Mouse (Mus musculus): Measurements from ENCODE around the gene Hist1h2ao. TPM values are rescaled to one million over a fixed set of nuclear protein-coding genes. Genes with fewer than 3 reads are reported as not detected.
"Not testable (repeated sequence)": the region's sequence is repeated elsewhere in the genome, so short reads cannot be mapped to it uniquely, and the experiment has no call there.

The Hist1h2ao gene
- polyA plus RNA-seq, 1 experiment from 2014 or later: not detected

DNA sequence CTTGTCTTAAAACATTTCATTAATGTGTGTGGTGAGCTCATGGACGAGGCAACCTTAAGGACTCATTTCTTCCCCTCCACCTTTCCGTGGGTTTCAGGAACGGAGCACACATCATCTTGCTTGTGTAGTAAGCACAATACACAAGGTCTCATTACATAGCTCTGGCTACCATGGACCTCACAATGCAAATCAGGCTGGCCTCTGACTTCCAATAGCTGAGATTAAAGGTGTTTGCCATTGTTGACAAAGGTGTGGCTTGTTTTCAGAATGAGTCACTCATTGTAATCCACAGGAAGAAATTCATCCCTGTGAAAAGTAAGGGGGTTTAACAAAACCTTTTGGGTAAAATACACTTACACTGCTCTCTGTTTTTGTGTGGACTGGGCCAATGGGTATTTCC, 18.2 kb downstream of the Hist1h2ao start:
- Histone ChIP-seq H3K4me3 (no peak overlapping the region), H3K27ac (replicated peaks) (no peak overlapping the region), H3K9me3 (no peaks in the 10 kb centered on the region), H3K4me2 (no peak overlapping the region), H3K9ac (no peak overlapping the region), H3K4me1 (replicated peaks) (no peaks in the 10 kb centered on the region), H3K36me3 (no peaks in the 10 kb centered on the region), H3K27me3 (no peaks in the 10 kb centered on the region)
- ATAC-seq (ENCODE audit: low read depth): no peak
- WGBS: 81% methylated on average over 3 of the region's 3 CpGs

DNA sequence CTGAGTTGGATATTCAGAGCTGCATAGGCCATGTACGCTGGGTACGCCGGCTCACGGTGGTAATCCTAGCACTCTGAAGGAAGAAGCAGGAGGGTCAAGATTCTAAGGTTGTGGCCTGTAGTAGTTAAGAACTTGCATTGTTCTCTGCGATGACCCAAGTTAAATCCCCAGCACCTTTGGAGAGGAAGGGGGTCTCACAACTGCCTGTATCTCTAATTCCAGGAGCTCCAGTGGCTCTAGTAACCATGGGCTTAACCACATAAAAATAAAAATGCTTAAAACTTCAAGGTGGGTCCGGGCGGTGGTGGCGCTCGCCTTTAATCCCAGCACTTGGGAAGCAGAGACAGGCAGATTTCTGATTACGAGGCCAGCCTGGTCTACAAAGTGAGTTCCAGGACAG, 20.1 kb downstream of the Hist1h2ao start:
- 90% methylated on average over 10 of the region's 10 CpGs for WGBS
- Histone ChIP-seq H3K9ac (no peak overlapping the region), H3K4me2 (no peak overlapping the region), H3K4me1 (replicated peaks) (no peaks in the 10 kb centered on the region), H3K27me3 (no peaks in the 10 kb centered on the region), H3K4me3 (no peak overlapping the region), H3K36me3 (no peaks in the 10 kb centered on the region), H3K27ac (replicated peaks) (no peak overlapping the region), H3K9me3 (no peaks in the 10 kb centered on the region)
- no peak for ATAC-seq (ENCODE audit: low read depth)

GRCm38 (mm10) chr13:21831418-21832394, 21.4 kb downstream of the Hist1h2ao start, which contains the start of gene Hist1h4n:
TSS of gene Hist1h4n (minus strand) at chr13:21832196.
- under 1% methylated on average over 27 of the region's 58 CpGs for WGBS
- Histone ChIP-seq H3K4me2 (peak within 1 kb of the TSS; percentile 48), H3K4me3 (peak within 1 kb of the TSS; percentile 23), H3K27ac (replicated peaks) (0 out of 2 replicates have a peak within 1 kb of the TSS, but pooled peaks have one; percentile 62)
- not testable (repeated sequence) for H3K9me3 ChIP-seq; H3K4me1 ChIP-seq (replicated peaks); H3K36me3 ChIP-seq; H3K27me3 ChIP-seq; H3K9ac ChIP-seq
- ATAC-seq (ENCODE audit: low read depth): peak; percentile 80

- H3K9ac ChIP-seq; H3K9me3 ChIP-seq; H3K4me3 ChIP-seq; H3K36me3 ChIP-seq; H3K4me2 ChIP-seq; H3K4me1 ChIP-seq (replicated peaks); H3K27ac ChIP-seq (replicated peaks); H3K27me3 ChIP-seq: not testable (repeated sequence)
- peak; percentile 97 for ATAC-seq (ENCODE audit: low read depth)
- WGBS: no CpG with 5 or more reads among the region's 24 CpGs
Measured at GRCm38 (mm10) chr13:21833461-21833860, 23.2 kb downstream of the Hist1h2ao start, which contains the start of the genes Hist1h2ap and Hist1h2br. TSS of gene Hist1h2ap (minus strand) at chr13:21833507. TSS of gene Hist1h2br (plus strand) at chr13:21833743.

- peak; percentile 66; the same call in 1 of the 2 replicates for ATAC-seq (ENCODE audit: low read depth)
- H3K36me3 ChIP-seq; H3K9me3 ChIP-seq; H3K9ac ChIP-seq; H3K27ac ChIP-seq (replicated peaks); H3K4me1 ChIP-seq (replicated peaks); H3K27me3 ChIP-seq; H3K4me2 ChIP-seq; H3K4me3 ChIP-seq: not testable (repeated sequence)
- WGBS: no CpG with 5 or more reads among the region's 4 CpGs
Measured at GRCm38 (mm10) chr13:21840508-21840907, 30.2 kb downstream of the Hist1h2ao start.

DNA sequence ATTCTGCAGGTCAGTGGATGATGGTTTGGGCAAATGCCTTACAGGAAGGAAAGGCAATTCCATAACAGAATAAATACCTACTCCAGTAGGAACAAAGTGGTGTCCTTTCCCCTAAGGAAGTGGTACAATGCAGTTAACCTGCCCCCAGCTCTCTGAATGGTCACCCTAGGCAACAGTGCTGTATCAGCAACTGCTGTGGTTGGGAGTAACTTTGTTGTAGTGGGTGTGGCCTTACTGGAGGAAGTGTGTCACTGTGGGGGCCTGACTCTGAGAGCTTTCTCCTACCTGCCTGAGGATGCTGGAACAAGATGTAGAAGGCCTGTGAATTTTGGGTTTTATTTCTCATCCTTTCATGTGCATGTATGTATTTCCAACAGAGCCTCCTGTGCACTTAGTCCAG, 36.1 kb downstream of the Hist1h2ao start:
- not testable (repeated sequence) for H3K4me1 ChIP-seq (replicated peaks); H3K36me3 ChIP-seq; H3K9me3 ChIP-seq; H3K4me3 ChIP-seq; H3K4me2 ChIP-seq; ATAC-seq (ENCODE audit: low read depth); H3K9ac ChIP-seq; H3K27me3 ChIP-seq; H3K27ac ChIP-seq (replicated peaks)

- Histone ChIP-seq H3K36me3 (no peaks in the 10 kb centered on the region), H3K4me1 (replicated peaks) (no peaks in the 10 kb centered on the region), H3K9ac (no peak overlapping the region), H3K4me3 (no peak overlapping the region), H3K4me2 (no peak overlapping the region), H3K27ac (replicated peaks) (no peak overlapping the region), H3K27me3 (peaks cover 3% of the 10 kb centered on the region; the same call in 1 of the 2 replicates), H3K9me3 (no peaks in the 10 kb centered on the region)
- no peak for ATAC-seq (ENCODE audit: low read depth)
- WGBS: 19% methylated on average over 8 of the region's 8 CpGs
Measured at GRCm38 (mm10) chr13:21847883-21848282, 37.6 kb downstream of the Hist1h2ao start.

DNA sequence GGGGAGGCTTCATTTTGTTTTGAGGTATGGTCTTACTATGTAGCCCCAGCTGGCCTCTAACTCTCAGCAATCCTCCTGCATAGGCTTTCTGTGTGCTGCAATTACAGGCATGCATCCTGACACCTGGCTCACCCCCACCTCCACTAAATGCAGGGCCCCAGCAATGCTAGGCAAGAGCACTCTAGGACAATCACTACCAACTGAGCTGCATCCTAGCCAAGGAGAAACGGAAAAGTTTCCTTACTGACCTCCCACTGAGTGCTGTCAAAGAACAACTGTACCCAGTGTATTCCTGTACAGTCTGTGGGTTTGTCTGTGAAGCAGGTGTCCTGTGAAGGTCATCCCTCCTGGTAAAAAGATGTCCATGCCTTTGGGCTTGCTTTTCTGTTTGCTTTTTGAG, 40.4 kb downstream of the Hist1h2ao start:
- not testable (repeated sequence) for H3K4me2 ChIP-seq; H3K4me3 ChIP-seq; H3K36me3 ChIP-seq; ATAC-seq (ENCODE audit: low read depth); H3K4me1 ChIP-seq (replicated peaks); H3K27ac ChIP-seq (replicated peaks); H3K27me3 ChIP-seq; H3K9me3 ChIP-seq; H3K9ac ChIP-seq
- 34% methylated on average over 1 of the region's 1 CpGs for WGBS

DNA sequence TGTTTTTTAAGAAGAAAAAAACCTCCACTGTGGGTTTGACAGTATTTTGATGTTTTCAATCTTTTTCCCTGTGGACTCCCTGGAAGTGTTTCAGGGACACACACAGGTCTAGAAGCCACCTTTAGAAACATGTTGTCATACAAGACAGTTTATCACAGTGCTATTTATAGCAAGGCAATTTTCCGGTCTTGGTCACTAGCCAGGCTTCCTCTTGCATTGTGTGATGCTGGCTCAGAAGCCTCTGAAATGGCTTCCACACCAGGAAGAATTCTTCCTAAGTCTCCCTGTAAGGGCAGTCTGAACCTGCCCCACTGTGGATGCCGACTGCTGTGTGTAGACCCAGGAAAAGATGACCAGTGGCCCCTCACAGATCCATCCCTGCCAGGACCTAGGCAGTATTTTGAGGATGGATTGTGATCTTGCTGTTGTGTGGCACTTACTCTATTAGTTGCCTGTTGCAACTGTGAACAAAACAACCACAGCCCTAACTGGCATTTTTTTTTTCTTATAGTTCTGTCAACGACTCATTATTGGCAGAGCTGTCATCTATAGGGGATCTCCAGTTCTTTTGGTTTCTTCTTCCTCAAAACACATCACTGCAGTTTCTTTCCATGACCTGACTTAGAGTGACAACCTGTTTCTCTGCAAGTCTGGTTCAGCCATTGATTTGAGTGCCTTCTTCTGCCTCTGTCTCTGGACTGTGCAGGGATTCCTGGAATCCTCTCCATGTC, 42.1 kb downstream of the Hist1h2ao start:
- Histone ChIP-seq H3K4me2 (no peak overlapping the region), H3K27me3 (peaks cover 8% of the 10 kb centered on the region; the same call in 1 of the 2 replicates), H3K36me3 (no peaks in the 10 kb centered on the region), H3K4me1 (replicated peaks) (no peaks in the 10 kb centered on the region), H3K4me3 (no peak overlapping the region), H3K9ac (no peak overlapping the region), H3K9me3 (no peaks in the 10 kb centered on the region), H3K27ac (replicated peaks) (no peak overlapping the region)
- 70% methylated on average over 3 of the region's 3 CpGs for WGBS
- ATAC-seq (ENCODE audit: low read depth): no peak

GRCm38 (mm10) chr13:21855146-21855545, 44.9 kb downstream of the Hist1h2ao start:
- no peaks in the 10 kb centered on the region for H3K36me3 ChIP-seq
- H3K9me3 ChIP-seq: no peaks in the 10 kb centered on the region
- H3K9ac ChIP-seq: no peak overlapping the region
- no peaks in the 10 kb centered on the region for H3K4me1 ChIP-seq (replicated peaks)
- peak; percentile 32; the same call in 1 of the 2 replicates for ATAC-seq (ENCODE audit: low read depth)
- 2% methylated on average over 11 of the region's 11 CpGs for WGBS
- H3K27me3 ChIP-seq: peaks cover 8% of the 10 kb centered on the region; the same call in 1 of the 2 replicates
- peak overlapping the region; percentile 51 for H3K4me2 ChIP-seq
- H3K4me3 ChIP-seq: peak overlapping the region; percentile 43
- no peak overlapping the region for H3K27ac ChIP-seq (replicated peaks)

DNA sequence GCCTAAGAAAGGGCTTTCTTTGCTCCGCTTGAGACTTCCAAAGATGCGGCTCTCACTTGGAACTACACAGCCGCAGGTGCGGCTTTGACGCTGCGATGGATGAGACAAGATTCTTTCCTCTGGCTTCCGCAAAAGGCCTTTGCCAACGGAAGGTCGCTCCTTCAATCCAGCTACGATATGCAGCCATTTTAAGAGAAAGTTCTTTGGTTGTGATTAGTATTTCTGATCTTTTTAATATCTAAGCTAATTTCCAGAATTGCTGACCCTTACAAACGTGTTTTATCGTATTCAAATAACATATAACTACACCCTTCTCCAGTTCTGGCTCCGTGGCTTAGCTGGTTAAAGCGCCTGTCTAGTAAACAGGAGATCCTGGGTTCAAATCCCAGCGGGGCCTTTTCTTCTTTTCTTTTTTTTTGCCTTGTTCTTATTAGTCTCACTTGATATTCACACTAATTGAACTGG, 45.5 kb downstream of the Hist1h2ao start:
- ATAC-seq (ENCODE audit: low read depth): no peak
- Histone ChIP-seq H3K9ac (peak overlapping the region; percentile 58), H3K27me3 (peaks cover 8% of the 10 kb centered on the region; the same call in 1 of the 2 replicates), H3K4me1 (replicated peaks) (no peaks in the 10 kb centered on the region), H3K4me3 (peak overlapping the region; percentile 43), H3K27ac (replicated peaks) (no peak overlapping the region), H3K9me3 (no peaks in the 10 kb centered on the region), H3K4me2 (peak overlapping the region; percentile 51), H3K36me3 (no peaks in the 10 kb centered on the region)
- 2% methylated on average over 15 of the region's 15 CpGs for WGBS

Measured in neural tube, embryonic 13.5 days (tissue).